Mouse (Mus musculus) G1E (cell line): ENCODE results near the gene Slc25a30. TPM values are rescaled to one million over a fixed set of nuclear protein-coding genes. Genes with fewer than 3 reads are reported as not detected.
A peak's percentile ranks its signal among the peaks of the same experiment; 100 is the strongest.

Experiments used
- ATAC-seq: 2 replicates; pipeline ENCODE4 v1.8.0; 2016; ENCODE audit warnings: mild to moderate bottlenecking; ENCODE audit not compliant: insufficient number of reproducible peaks, poor library complexity, low FRiP score, severe bottlenecking; ENCODE audit errors: extremely low read depth
- DNase-seq: peaks from one replicate; pipeline ENCODE4 v3.0.0; 2012; ENCODE audit warnings: low spot score
- H3K27me3 ChIP-seq: 2 replicates; pipeline ENCODE4 v1.6.1; 2012; ENCODE audit warnings: mild to moderate bottlenecking, low read length, inconsistent platforms; ENCODE audit not compliant: insufficient read depth
- H3K36me3 ChIP-seq: replicated peaks from 2 replicates; pipeline ENCODE3; 2012; ENCODE audit warnings: mild to moderate bottlenecking, inconsistent platforms
- H3K4me1 ChIP-seq: 2 replicates; pipeline ENCODE4 v1.6.1; 2012; ENCODE audit warnings: low read depth, low read length, inconsistent platforms, mixed read lengths; ENCODE audit not compliant: insufficient read depth
- H3K4me3 ChIP-seq: 2 replicates; pipeline ENCODE4 v1.5.1; 2012; ENCODE audit warnings: low read depth, mild to moderate bottlenecking, inconsistent platforms, low read length, moderate library complexity, mixed read lengths
- H3K9me3 ChIP-seq: replicated peaks from 2 replicates; pipeline ENCODE4 v1.6.1; 2012; ENCODE audit warnings: inconsistent platforms
- CTCF ChIP-seq: IDR thresholded peaks from 2 replicates; pipeline ENCODE4 v1.5.1; 2012; ENCODE audit warnings: low read depth, low read length, inconsistent platforms, mixed read lengths
- GATA1 ChIP-seq: IDR thresholded peaks from 2 replicates; pipeline ENCODE4 v1.6.1; 2012; ENCODE audit warnings: borderline replicate concordance, low read length, inconsistent platforms, mixed read lengths
- GATA2 ChIP-seq: IDR thresholded peaks from 2 replicates; pipeline ENCODE4 v1.6.1; 2012; ENCODE audit warnings: low read depth, low read length, inconsistent platforms, borderline replicate concordance
- POLR2AphosphoS5 ChIP-seq: IDR thresholded peaks from 2 replicates; pipeline ENCODE4 v1.6.1; 2012; ENCODE audit warnings: low read depth, low read length, inconsistent platforms; ENCODE audit not compliant: insufficient replicate concordance
- TAL1 ChIP-seq: conservative IDR thresholded peaks from 2 replicates; pipeline ENCODE4 v1.6.1; 2012; ENCODE audit warnings: low read depth, low read length, inconsistent platforms, mixed read lengths
- polyA plus RNA-seq: library from polyadenylated mRNA; stranded (reverse); fragments of >175 nt; gene quantifications from 2 replicates; pipeline ENCODE4 v1.2.3, GENCODE M21; 2012
- total RNA-seq, 2 experiments: library from RNA; stranded (forward) in 1 of 2; stranded (reverse) in 1 of 2; fragments of 200-1000 nt in 1 of 2; fragments of >200 nt in 1 of 2; fragmentation: Nextera tagmentation in 1 of 2; gene quantifications; 2 replicates each; pipeline ENCODE4 v1.2.3; 2014 to 2017

Gene Slc25a30
- total and polyA plus RNA-seq, 3 experiments = 20.5 to 54.7 (median 33.9) TPM

- ATAC-seq (no peak), DNase-seq (no peak)
- Histone ChIP-seq H3K27me3 (peaks cover 18% of the 10 kb centered on the region), H3K36me3 (no peaks in the 10 kb centered on the region), H3K9me3 (no peaks in the 10 kb centered on the region), H3K4me3 (no peak overlapping the region), H3K4me1 (peaks cover 3% of the 10 kb centered on the region)
- TF ChIP-seq POLR2AphosphoS5 (no peak), GATA2 (no peak), TAL1 (no peak), CTCF (no peak), GATA1 (no peak)
Observed at GRCm38 (mm10) chr14:75794324-75794723, 7.5 kb upstream of the Slc25a30 start.

DNA sequence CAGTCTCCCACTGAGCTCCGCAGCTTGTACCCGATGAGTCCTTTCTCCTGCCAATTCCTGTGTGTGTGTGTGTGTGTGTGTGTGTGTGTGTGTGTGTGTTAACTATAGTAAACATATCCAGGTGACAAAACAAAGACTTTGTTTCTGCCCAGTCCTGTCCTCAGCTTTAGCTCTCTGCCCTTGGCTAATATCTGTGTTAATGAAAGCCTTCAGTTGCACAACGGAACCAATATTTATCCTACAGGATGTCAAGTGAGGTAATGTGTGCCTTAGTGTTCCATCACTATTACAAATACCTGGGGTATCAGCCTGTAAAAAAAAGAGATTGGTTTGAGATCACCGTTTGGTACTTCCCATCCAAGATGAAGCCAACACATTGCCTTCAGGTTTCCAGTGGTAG lies 6.3 kb upstream of the Slc25a30 start:
- ATAC-seq = no peak
- no peak for DNase-seq
- Histone ChIP-seq H3K36me3 (no peaks in the 10 kb centered on the region), H3K9me3 (no peaks in the 10 kb centered on the region), H3K27me3 (peaks cover 18% of the 10 kb centered on the region), H3K4me3 (no peak overlapping the region), H3K4me1 (peaks cover 6% of the 10 kb centered on the region)
- no peak for TF ChIP-seq CTCF
- TF ChIP-seq GATA1 = no peak
- no peak for TF ChIP-seq POLR2AphosphoS5
- TF ChIP-seq GATA2 = no peak
- TF ChIP-seq TAL1 = no peak

DNA sequence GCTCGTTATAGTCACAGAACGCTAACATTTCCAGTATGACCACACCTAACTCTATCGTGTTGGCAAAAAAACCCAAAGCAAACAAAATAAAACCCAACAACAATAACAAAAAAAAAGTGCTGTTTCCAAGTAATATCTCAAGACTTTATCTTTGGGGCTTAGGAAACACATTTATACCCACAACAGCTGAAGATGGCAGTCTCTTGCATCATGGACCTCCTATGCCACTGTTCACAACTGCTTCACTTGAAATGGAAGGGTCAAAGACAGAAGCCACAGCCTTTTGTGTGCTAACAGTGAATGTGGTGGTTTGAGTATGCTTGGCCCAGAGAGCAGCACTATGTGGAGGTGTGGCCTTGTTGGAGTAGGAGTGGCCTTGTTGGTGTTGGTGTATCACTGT lies 4.5 kb upstream of the Slc25a30 start:
- Histone ChIP-seq H3K36me3 (no peaks in the 10 kb centered on the region), H3K9me3 (no peaks in the 10 kb centered on the region), H3K4me3 (no peak overlapping the region), H3K27me3 (peaks cover 18% of the 10 kb centered on the region), H3K4me1 (peaks cover 11% of the 10 kb centered on the region)
- ATAC-seq (no peak), DNase-seq (no peak)
- TF ChIP-seq GATA1 (no peak), CTCF (no peak)

DNA sequence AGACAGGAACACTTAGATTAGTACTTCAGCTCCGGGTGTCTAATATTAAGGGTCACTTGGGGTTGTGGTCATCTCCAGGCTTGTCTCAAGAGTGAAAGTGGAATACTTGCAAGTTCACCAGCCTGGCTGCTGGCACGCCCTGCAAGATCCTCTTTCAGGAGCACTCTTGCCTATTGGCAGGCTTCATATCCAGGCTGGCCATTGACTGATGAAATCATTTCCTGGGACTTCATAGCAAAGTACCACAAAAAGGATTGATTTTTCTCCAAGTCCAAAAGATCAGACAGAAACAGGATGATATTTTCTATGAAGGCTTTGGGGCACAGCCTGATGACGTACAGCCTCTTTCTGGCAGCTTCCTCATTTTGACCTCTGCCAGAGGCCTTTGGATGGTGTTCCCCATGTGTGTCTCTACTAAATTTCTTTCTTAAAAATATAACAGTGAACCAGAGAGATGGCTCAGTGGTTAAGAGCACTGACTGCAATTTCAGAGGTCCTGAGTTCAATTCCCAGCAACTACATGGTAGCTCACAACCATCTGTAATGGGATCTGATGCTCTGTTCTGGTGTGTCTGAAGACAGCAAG lies 3.7 kb upstream of the Slc25a30 start:
- Histone ChIP-seq H3K27me3 (peaks cover 15% of the 10 kb centered on the region), H3K9me3 (no peaks in the 10 kb centered on the region), H3K4me1 (peaks cover 17% of the 10 kb centered on the region), H3K36me3 (no peaks in the 10 kb centered on the region), H3K4me3 (no peak overlapping the region)
- TF ChIP-seq TAL1 = no peak
- no peak for TF ChIP-seq POLR2AphosphoS5
- TF ChIP-seq GATA1 = no peak
- TF ChIP-seq GATA2 = no peak
- ATAC-seq = no peak
- DNase-seq = no peak

GRCm38 (mm10) chr14:75789291-75789690 lies 2.5 kb upstream of the Slc25a30 start:
- peaks cover 17% of the 10 kb centered on the region for H3K4me1 ChIP-seq
- H3K27me3 ChIP-seq = peaks cover 10% of the 10 kb centered on the region; the same call in 1 of the 2 replicates
- H3K4me3 ChIP-seq = no peak overlapping the region
- DNase-seq (no peak), ATAC-seq (no peak)
- no peak for TF ChIP-seq TAL1
- no peak for TF ChIP-seq POLR2AphosphoS5
- no peak for TF ChIP-seq GATA2
- TF ChIP-seq GATA1 = no peak
- TF ChIP-seq CTCF = no peak
- peaks cover under 1% of the 10 kb centered on the region for H3K36me3 ChIP-seq
- no peaks in the 10 kb centered on the region for H3K9me3 ChIP-seq

- H3K36me3 ChIP-seq = peaks cover 11% of the 10 kb centered on the region
- no peak for ATAC-seq
- H3K4me3 ChIP-seq = no peak overlapping the region; the same call in 1 of the 2 replicates
- TF ChIP-seq GATA2 (no peak), CTCF (no peak), TAL1 (no peak), POLR2AphosphoS5 (no peak), GATA1 (no peak)
- H3K4me1 ChIP-seq = peaks cover 22% of the 10 kb centered on the region
- H3K9me3 ChIP-seq = no peaks in the 10 kb centered on the region
- DNase-seq = no peak
- H3K27me3 ChIP-seq = peaks cover 4% of the 10 kb centered on the region; the same call in 1 of the 2 replicates
Observed at GRCm38 (mm10) chr14:75787794-75788175, 948 bp upstream of the Slc25a30 start.

DNA sequence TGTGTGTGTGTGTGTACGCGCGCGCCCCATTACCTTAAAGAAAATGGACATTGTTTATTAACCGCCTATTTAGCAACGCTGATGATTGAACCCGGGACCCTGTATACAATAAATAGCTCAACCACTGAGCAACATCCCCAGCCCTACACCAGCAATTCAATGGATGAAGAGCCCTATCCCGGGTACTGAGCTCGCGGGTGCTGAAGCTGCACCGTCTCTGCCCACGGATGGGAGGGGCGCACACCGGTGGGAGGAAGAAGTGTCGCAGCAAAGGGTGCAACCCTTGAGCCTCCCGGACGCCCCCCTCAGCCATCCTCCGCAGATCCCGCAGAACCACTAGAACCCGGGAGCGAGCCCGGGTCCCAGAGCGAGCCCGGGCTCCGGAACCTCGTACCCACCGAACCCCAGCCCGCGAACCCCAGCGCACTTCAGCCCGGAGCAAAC lies 391 bp downstream of the Slc25a30 start:
- peaks cover 22% of the 10 kb centered on the region for H3K36me3 ChIP-seq
- DNase-seq (peak; percentile 44), ATAC-seq (peak; percentile 74)
- peaks cover 22% of the 10 kb centered on the region for H3K4me1 ChIP-seq
- H3K27me3 ChIP-seq = no peaks in the 10 kb centered on the region
- peak overlapping the region; percentile 82 for H3K4me3 ChIP-seq
- no peaks in the 10 kb centered on the region for H3K9me3 ChIP-seq
- TF ChIP-seq GATA2 = no peak
- no peak for TF ChIP-seq GATA1
- no peak for TF ChIP-seq POLR2AphosphoS5
- TF ChIP-seq TAL1 = no peak
